Mouse (Mus musculus): Measurements from ENCODE around the gene Olfr1480. TPM values are rescaled to one million over a fixed set of nuclear protein-coding genes. Genes with fewer than 3 reads are reported as not detected.

The Olfr1480 gene
- total RNA-seq (2021) (not detected), polyA plus RNA-seq (2012; rRNA removed) (not detected in 2 replicates)
- long read RNA-seq, result 0 reads

GRCm38 (mm10) chr19:13527613-13528012 is at the start of gene Olfr1480:
Gene Olfr1480, plus strand, starts transcription at chr19:13527913.
- DNase-seq, result no peak

GRCm38 (mm10) chr19:13480096-13480495 is 47.6 kb upstream of the Olfr1480 start, which contains the start of gene Olfr1475:
Gene Olfr1475, minus strand, starts transcription at chr19:13480196.
- DNase-seq, result no peak

DNA sequence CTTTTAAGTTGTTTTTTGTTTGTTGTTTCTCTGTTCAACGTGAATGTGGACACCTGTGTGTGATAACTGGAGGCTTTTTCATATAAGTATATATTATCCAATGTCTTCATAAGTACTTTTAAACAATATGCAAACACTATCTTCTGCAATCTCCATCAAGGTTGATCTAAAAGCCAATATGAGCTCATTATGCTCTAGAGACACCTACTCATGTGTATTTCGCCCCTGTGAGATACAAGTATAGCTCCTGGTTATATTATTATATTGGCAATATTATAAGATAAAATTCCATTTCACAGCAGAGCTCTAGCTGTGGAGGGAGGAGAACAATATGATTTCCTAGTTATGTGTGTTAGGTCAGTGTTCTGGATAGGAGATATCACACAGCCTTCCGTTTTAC is 27.5 kb upstream of the Olfr1480 start, which contains the start of gene Olfr1477:
Gene Olfr1477, plus strand, starts transcription at position 301 of the 400 bp plus-strand sequence.
- DNase-seq, result no peak

Other genes with a start within 250 kb of the Olfr1480 start
- not detected for gene Olfr1465, start 212.4 kb upstream of the Olfr1480 start, total RNA-seq (2021)
- gene Olfr1465, start 212.4 kb upstream of the Olfr1480 start, polyA plus RNA-seq (2012; rRNA removed), result not detected in 2 replicates
- not detected for gene Olfr1466, start 189.1 kb upstream of the Olfr1480 start, total RNA-seq (2021)
- gene Olfr1466, start 189.1 kb upstream of the Olfr1480 start, polyA plus RNA-seq (2012; rRNA removed), result not detected in 2 replicates
- gene Olfr1467, start 165.7 kb upstream of the Olfr1480 start, total RNA-seq (2021), result not detected
- gene Olfr1467, start 165.7 kb upstream of the Olfr1480 start, polyA plus RNA-seq (2012; rRNA removed), result not detected in 2 replicates
- not detected for gene Olfr1469, start 120.1 kb upstream of the Olfr1480 start, total RNA-seq (2021)
- not detected in 2 replicates for gene Olfr1469, start 120.1 kb upstream of the Olfr1480 start, polyA plus RNA-seq (2012; rRNA removed)
- gene Olfr1471, start 84.5 kb upstream of the Olfr1480 start, total RNA-seq (2021), result not detected
- gene Olfr1471, start 84.5 kb upstream of the Olfr1480 start, polyA plus RNA-seq (2012; rRNA removed), result not detected in 2 replicates
- not detected for gene Olfr1472, start 71.8 kb upstream of the Olfr1480 start, total RNA-seq (2021)
- not detected in 2 replicates for gene Olfr1472, start 71.8 kb upstream of the Olfr1480 start, polyA plus RNA-seq (2012; rRNA removed)
- not detected for gene Olfr1474, start 58.3 kb upstream of the Olfr1480 start, total RNA-seq (2021)
- gene Olfr1474, start 58.3 kb upstream of the Olfr1480 start, polyA plus RNA-seq (2012; rRNA removed), result not detected in 2 replicates
- gene Olfr1475, start 47.7 kb upstream of the Olfr1480 start, total RNA-seq (2021), result not detected
- not detected in 2 replicates for gene Olfr1475, start 47.7 kb upstream of the Olfr1480 start, polyA plus RNA-seq (2012; rRNA removed)
- not detected for gene Olfr1477, start 27.4 kb upstream of the Olfr1480 start, total RNA-seq (2021)
- not detected in 2 replicates for gene Olfr1477, start 27.4 kb upstream of the Olfr1480 start, polyA plus RNA-seq (2012; rRNA removed)
- gene Olfr1484, start 55.6 kb downstream of the Olfr1480 start, total RNA-seq (2021), result not detected
- not detected in 2 replicates for gene Olfr1484, start 55.6 kb downstream of the Olfr1480 start, polyA plus RNA-seq (2012; rRNA removed)
- gene Olfr1487, start 89.5 kb downstream of the Olfr1480 start, total RNA-seq (2021), result not detected
- not detected in 2 replicates for gene Olfr1487, start 89.5 kb downstream of the Olfr1480 start, polyA plus RNA-seq (2012; rRNA removed)
- not detected for gene Olfr1489, start 103.7 kb downstream of the Olfr1480 start, total RNA-seq (2021)
- gene Olfr1489, start 103.7 kb downstream of the Olfr1480 start, polyA plus RNA-seq (2012; rRNA removed), result not detected in 2 replicates
- gene Olfr1490, start 123.2 kb downstream of the Olfr1480 start, total RNA-seq (2021), result not detected
- gene Olfr1490, start 123.2 kb downstream of the Olfr1480 start, polyA plus RNA-seq (2012; rRNA removed), result not detected in 2 replicates
- gene Olfr1491, start 169.4 kb downstream of the Olfr1480 start, total RNA-seq (2021), result not detected
- not detected in 2 replicates for gene Olfr1491, start 169.4 kb downstream of the Olfr1480 start, polyA plus RNA-seq (2012; rRNA removed)
- gene Olfr1493-ps1, start 195.4 kb downstream of the Olfr1480 start, total RNA-seq (2021), result not detected
- gene Olfr1493-ps1, start 195.4 kb downstream of the Olfr1480 start, polyA plus RNA-seq (2012; rRNA removed), result not detected in 2 replicates
- gene Olfr1494, start 211.8 kb downstream of the Olfr1480 start, total RNA-seq (2021), result not detected
- not detected in 2 replicates for gene Olfr1494, start 211.8 kb downstream of the Olfr1480 start, polyA plus RNA-seq (2012; rRNA removed)
- not detected for gene Olfr1495, start 236.7 kb downstream of the Olfr1480 start, total RNA-seq (2021)
- not detected in 2 replicates for gene Olfr1495, start 236.7 kb downstream of the Olfr1480 start, polyA plus RNA-seq (2012; rRNA removed)
- gene Olfr1496, start 250.0 kb downstream of the Olfr1480 start, total RNA-seq (2021), result not detected
- not detected in 2 replicates for gene Olfr1496, start 250.0 kb downstream of the Olfr1480 start, polyA plus RNA-seq (2012; rRNA removed)

All from adrenal gland, adult 2 months (tissue).